Mouse (Mus musculus): ENCODE measurements around the gene Cldn11.

The Cldn11 gene

DNA sequence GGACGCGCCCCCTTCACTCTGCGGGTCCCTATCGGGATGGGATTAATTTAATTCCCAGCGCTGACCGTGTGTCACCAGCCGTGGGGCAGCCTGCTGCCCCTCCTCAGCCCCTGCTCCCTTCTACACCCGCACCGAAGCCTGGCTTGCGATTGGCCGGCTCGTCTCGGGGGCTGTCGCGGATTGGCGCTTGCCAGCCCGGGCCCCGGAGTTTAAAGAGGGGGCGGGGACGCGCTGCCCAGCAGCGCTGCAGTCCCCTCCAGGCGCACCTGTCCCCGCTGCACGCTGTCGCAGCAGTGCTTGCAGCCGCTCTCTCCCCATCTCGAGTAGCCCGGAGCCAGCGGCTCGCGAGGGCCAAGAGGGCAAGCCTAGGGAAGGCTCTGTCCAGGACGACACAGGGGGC, at the start of gene Cldn11:
Gene Cldn11 (plus strand): TSS at position 215 of the 400 bp plus-strand sequence.
- in situ Hi-C loops (cut with MboI, MseI) = loop anchor here (5.0 to 25.0 kb wide), 4 partner anchors 365 to 1163 kb away; no protein-coding TSS in a partner anchor

DNA sequence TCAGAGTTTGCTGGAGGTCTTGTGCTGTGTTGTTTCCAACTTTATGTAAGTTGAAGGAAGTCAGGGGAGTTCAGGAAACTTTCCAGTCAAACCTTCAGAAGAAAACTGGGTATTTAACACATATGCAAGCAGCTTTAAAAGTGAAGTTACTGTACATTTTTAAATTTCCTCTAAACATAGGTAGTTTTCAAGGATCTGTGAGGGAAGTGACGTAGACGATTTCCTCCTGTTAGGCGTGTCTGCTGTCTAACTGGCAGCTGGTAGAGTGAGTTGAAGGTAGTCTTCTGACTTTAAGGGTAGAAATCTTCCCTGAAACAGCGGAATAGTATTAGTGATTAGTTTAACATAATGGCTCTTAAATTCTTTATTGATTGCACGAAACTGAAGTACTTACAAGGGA, 49.7 kb upstream of the Cldn11 start:
- in situ Hi-C loops (cut with MboI, MseI) = loop anchor here in 1 of 2 experiments (10.0 kb wide), 1 partner anchor 1305 kb away; no protein-coding TSS in a partner anchor

DNA sequence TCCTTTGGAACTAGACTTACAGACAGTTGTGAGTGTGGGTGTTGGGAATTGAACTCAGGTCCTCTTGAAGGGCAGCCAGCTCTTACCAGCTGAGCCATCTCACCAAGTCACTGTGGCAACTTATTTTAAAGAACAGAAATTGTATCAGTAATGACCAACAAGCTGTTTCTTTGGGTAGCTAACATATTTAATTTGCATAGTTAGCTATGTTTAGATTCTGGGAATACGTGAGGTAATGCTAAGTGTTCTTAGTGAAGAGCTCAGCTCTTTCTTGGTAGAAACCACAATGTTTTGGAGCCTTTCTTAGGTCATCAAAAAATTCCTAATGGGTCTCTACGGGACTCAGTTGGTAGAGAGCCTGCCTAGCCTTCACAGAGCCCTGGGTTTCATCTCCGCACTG, 48.9 kb upstream of the Cldn11 start:
- in situ Hi-C loops (cut with MboI, MseI) = loop anchor here in 1 of 2 experiments (10.0 kb wide), 1 partner anchor 1304 kb away; no protein-coding TSS in a partner anchor

DNA sequence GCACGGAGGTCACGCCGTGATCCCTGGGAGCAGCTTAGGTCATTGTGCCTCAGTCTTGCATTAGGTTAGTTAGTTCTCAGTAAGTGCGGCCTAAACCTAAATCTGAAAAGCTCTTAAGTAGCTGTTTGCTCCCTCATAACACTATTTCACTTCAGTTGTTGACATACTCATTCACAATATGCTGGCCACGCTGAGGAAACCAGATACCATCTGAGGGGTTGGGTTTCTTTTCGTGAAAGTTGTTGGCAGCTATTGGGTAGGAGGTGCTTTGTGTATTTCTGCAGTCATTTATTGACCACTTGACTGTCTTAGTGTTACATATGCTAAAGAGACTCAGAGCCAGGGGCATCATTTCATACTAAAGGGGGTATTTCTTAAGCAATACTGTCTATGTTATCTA, 44.8 kb upstream of the Cldn11 start:
- in situ Hi-C loops (cut with MboI, MseI) = loop anchor here in 1 of 2 experiments (10.0 kb wide), 1 partner anchor 1300 kb away; no protein-coding TSS in a partner anchor

DNA sequence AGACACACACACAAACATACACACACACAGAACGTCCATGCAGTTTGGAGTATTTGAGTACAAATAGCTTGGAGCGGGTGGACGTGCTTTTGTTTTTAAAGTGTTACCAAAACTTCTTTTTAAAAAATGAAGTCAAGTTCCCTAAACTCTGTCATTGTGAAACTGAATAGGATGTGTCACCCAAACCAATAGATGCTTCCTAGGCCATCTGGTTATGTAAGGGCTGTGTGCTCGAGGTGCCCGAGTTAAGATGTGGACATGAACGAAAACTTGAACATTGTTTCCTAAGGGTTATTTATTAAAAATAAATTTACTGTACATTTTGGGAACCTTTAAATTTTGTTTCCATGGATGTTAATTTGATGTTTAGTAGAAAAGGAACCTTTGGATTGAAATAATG, 43.1 kb upstream of the Cldn11 start:
- in situ Hi-C loops (cut with MboI, MseI) = loop anchor here in 1 of 2 experiments (10.0 kb wide), 1 partner anchor 1298 kb away; no protein-coding TSS in a partner anchor

DNA sequence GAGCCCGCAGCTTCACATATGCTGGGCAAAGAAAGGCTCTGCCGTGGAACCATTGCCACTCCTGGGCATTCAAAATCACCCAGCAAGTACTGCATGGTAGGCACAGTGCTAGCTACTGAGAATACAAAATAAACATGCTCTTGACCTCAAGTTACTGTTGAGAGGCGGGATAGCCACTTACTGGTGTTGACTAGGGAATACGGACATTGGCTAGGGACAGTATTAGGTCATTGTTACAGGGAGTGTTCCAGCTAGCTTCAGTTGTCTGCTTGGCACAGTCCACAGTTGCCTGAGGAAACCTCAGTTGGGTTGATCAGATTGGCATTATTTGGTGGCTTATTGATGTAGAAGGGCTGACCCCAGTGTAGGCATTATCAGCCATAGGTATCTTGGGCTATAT, 42.0 kb upstream of the Cldn11 start:
- in situ Hi-C loops (cut with MboI, MseI) = loop anchor here in 1 of 2 experiments (10.0 kb wide), 1 partner anchor 1297 kb away; no protein-coding TSS in a partner anchor

DNA sequence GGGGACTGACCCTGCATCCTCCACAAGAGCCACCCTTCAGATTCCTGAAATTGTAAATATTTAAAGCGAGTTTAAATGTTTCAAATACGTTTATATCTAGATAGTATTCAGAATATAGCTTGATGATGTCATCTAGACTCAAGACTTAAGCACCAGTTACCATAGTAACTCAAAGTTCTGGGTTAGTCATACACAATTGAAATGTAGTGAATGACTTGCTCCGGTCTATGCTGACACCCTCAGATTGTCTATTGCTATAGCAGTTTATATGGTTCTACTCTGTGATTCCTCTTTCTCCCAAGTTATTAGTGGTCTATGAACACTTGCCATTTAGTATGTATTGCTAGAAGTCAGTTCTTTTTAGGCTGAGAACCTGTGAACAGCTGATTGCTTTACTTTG, 40.6 kb upstream of the Cldn11 start:
- in situ Hi-C loops (cut with MboI, MseI) = loop anchor here in 1 of 2 experiments (10.0 kb wide), 1 partner anchor 1296 kb away; no protein-coding TSS in a partner anchor

DNA sequence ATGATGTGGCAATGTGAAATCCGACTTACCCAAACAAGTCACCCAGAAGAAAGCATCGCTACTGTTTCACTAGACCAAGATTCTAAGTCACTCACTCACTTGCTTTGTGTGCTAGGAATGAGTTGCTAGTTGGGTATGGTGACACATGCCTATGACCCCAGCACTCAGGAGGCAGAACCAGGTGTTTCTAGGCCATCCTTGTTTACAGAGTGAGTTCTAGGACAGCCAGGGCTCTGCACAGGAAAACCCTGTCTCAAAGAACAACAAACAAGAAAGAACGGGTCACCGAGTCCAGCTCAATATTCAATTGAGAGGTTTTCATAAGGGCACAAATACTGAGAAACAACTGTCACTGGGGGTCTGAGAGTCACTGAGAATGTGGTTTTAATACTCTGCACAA, 26.6 kb upstream of the Cldn11 start:
- in situ Hi-C loops (cut with MboI, MseI) = loop anchor here in 1 of 2 experiments (10.0 kb wide), 1 partner anchor 1602 kb away; no protein-coding TSS in a partner anchor

DNA sequence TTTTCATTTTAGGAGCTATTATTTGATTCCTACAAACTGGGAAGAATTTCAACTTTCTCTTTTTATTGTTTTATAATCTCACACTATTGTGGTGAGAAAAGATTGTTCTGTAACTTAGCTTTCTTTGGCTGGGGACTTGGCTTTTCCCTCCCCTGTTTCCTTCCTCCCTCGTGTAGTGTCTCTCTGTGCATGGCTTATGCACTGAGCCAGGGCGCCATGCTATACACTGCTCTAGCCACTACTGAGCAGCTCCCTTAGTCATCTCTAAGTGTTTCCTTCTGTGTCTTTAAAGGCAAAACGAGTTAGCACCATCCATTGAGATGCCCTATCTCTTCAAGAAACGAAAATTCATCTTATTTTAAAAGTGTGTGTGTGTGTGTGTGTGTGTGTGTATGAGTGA, 23.4 kb upstream of the Cldn11 start:
- in situ Hi-C loops (cut with MboI, MseI) = loop anchor here (5.0 to 10.0 kb wide), 2 partner anchors 529 to 1598 kb away; partner anchors contain the start of gene Actrt3 (in 1 of the 2)

DNA sequence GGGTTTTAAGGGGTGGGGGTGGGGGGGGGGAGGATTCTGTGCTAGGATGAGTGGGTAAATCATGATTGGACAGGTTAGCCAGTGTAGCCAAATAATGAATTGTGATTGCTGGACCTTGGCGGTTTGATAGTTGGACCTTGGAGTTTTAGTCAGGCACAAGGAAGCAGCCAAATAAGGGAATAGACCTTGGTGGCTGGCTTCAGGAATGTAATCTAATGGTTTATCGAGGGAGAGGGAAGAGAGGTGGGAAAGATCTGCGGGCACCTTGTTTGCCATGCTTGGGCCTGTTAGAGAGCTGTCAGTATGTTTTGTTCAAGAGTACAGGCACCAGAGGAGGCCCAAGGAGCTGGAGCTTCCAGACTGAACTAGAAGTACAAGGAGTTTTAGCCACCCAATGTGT, 22.9 kb upstream of the Cldn11 start:
- in situ Hi-C loops (cut with MboI, MseI) = loop anchor here (5.0 to 10.0 kb wide), 2 partner anchors 530 to 1598 kb away; partner anchors contain the start of gene Actrt3 (in 1 of the 2)

DNA sequence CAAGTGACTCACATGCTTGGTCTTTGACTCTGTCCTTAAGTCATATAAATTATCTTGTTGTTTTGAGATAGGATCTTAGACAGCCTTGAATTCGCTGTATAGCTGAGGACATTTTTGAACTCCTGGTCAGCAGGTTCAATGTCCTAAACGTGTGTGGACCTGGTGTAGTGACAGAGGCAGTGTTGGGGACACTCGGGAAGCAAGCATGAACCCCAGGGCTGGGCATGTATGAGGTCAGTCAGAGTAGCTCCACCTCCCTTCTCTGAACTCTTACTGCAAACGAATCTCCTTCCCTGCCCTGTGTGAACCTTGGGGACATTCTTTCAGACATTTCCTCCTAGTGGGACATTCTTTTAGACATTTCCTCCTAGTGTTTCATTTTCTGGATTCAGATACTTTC, 20.0 kb upstream of the Cldn11 start:
- in situ Hi-C loops (cut with MboI, MseI) = loop anchor here (5.0 to 10.0 kb wide), 5 partner anchors 165 to 1595 kb away; partner anchors contain the start of genes Actrt3 (in 1 of the 2), Gpr160 (in 1 of the 2), Phc3 (in 1 of the 2) and Sec62 (in 1 of the 2)

DNA sequence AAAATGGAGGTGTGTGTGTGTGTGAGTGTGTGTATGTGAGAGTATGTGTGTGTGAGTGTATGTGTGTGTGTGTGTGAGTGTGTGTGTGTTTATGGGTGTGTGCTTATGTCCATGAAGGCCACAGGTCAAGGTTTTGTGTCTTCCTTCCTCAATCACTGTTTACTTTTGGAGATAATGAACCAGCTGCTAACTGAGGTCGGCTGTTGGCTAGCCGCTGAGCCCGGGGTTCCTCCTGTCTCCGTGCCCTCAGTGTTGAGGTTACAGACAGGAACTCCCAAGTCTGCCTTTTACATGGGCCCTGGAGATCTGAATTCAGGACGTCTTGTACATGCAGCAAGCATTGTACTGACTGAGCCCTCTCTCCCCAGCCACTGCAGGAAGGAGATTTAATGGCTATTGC, 16.1 kb upstream of the Cldn11 start:
- in situ Hi-C loops (cut with MboI, MseI) = loop anchor here (10.0 kb wide), 3 partner anchors 169 to 339 kb away; partner anchors contain the start of genes Gpr160 (in 1 of the 2), Phc3 (in 1 of the 2) and Sec62 (in 1 of the 2)

DNA sequence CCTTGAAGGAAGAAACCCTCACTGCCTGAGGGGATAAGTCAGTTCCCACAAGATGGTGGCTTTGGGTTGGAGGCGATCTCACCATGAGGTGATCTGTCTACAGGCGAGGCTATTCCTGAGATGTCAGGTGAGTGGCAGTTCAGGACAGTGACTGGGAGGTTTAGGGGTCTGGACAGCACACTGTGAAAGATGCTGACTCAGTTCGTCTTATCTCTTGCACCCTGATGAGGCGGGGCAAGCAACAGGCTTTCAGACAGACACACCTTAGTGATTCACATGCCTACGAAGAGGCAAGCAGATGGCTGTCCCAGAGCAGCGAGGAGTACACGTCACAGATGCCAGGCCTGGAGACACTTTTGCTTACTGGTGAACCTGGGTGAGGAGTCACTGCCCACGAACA, 15.5 kb upstream of the Cldn11 start:
- in situ Hi-C loops (cut with MboI, MseI) = loop anchor here (10.0 kb wide), 3 partner anchors 169 to 339 kb away; partner anchors contain the start of genes Gpr160 (in 1 of the 2), Phc3 (in 1 of the 2) and Sec62 (in 1 of the 2)

DNA sequence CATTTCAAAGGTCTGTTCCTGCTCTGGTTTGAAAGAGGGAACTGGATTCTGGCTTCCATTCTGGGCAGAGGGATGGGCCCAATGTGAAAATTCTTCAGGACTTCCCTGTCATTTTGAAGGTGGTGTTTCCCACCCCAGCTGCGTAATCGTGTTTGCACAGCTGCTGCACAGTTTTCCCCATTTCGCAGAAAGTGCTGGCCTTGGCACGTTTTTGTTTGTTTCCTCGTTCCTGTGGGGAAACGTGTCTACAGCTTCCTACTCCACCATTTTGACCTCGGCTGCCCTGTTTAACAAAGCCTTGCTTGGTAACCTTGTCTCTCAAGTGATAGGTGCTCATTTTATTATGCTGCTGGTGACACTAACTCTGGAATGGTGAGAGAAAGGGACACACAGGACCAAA, 15.0 kb upstream of the Cldn11 start:
- in situ Hi-C loops (cut with MboI, MseI) = loop anchor here (5.0 to 10.0 kb wide), 6 partner anchors 77 to 532 kb away; partner anchors contain the start of genes Gpr160 (in 1 of the 2), Mynn (in 1 of the 2), Phc3 (in 1 of the 2) and Sec62 (in 1 of the 2)

DNA sequence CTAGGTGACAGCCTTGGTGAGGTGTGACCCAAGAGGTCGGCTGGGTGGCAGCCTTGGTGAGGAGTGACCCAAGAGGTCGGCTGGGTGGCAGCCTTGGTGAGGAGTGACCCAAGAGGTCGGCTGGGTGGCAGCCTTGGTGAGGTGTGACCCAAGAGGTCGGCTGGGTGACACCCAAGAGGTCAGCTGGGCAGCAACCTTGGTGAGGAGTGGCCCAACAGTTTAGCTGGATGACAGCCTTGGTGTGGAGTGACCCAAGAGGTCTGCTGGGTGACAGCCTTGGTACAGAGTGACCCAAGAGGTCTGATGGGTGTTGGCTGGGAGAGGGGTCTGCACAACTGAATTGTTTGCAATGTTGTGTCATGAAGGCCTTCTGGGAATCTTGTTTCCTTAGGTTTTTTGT, 13.1 kb upstream of the Cldn11 start:
- in situ Hi-C loops (cut with MboI, MseI) = loop anchor here (5.0 to 10.0 kb wide), 6 partner anchors 79 to 534 kb away; partner anchors contain the start of genes Gpr160 (in 1 of the 2), Mynn (in 1 of the 2), Phc3 (in 1 of the 2) and Sec62 (in 1 of the 2)

DNA sequence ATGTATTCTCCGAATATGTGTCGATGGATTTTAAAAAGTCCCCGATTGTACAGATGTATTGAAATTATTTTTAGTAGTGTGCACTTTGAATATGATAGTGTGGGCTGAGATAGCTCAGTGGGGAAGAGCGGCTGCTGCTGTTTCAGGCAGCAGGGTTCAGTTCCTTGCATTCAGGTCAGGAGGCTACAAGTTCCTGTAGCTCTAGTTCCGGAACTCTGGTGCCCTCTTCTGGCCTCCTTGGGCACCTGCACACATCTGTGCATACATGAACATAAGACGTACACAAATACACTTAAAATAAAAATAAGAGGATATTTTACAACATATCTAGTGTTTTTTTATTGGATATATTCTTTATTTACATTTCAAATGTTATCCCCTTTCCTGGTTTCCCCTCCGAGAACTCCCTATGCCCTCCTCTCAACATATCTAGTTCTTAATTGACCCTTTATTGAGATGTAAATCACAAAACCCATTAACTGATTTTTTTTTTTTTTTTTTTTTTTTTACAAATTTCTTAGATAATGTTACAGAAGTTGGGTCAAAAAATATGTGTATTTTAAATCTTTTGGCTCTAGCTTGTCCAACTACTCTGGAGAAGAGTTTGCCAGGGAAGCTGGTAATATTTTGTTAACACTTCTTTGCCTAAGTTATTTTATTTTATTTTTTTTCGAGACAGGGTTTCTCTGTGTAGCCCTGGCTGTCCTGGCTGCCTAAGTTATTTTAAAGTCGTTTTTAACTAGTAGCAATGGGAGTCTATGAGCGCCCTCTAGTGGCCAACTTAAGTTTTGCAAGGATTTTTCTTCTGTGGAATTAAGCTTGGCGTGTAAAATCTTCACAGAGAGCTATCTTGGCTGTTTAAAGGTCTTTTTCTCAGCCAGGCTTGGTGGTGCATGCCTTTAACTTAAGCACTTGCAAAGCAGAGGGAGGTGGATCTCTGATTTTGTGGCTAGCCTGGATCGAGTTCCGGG, 11.0 kb upstream of the Cldn11 start:
- in situ Hi-C loops (cut with MboI, MseI) = loop anchor here (5.0 to 10.0 kb wide), 6 partner anchors 81 to 536 kb away; partner anchors contain the start of genes Gpr160 (in 1 of the 2), Mynn (in 1 of the 2), Phc3 (in 1 of the 2) and Sec62 (in 1 of the 2)

DNA sequence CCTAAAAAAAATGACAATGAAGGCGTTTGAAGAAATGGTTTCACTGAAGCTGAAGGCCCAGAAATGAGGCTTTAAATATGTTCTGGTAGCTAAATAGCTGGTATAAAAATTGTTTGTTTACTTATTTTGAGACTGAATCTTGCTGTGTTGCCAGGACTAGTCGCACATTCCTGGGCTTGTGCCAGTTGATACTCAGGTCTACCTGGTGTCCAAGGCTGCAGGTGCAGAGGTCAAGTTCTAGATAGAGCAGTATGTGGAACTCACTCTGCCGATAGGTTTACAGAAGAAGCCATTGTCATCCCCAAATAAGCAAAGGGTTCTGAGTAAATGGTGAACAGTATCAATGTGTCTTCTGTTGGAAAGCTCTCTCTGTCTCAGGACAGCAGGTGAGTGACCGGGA, 8.1 kb upstream of the Cldn11 start:
- in situ Hi-C loops (cut with MboI, MseI) = no loop called here

DNA sequence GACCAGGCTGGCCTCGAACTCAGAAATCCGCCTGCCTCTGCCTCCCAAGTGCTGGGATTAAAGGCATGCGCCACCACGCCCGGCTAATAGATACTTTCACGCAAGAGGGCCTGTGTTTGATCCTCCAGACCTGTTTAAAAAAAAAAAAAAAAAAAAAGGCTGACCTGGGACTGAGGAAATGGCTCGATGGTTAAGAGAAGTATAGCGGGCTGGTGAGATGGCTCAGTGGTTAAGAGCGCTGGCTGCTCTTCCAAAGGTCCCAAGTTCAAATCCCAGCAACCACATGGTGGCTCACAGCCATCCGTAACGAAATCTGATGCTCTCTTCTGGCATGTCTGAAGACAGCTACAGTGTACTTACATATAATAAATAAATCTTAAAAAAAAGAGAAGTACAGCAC, 4.5 kb upstream of the Cldn11 start:
- in situ Hi-C loops (cut with MboI, MseI) = loop anchor here (5.0 kb wide), 2 partner anchors 452 to 457 kb away; no protein-coding TSS in a partner anchor

DNA sequence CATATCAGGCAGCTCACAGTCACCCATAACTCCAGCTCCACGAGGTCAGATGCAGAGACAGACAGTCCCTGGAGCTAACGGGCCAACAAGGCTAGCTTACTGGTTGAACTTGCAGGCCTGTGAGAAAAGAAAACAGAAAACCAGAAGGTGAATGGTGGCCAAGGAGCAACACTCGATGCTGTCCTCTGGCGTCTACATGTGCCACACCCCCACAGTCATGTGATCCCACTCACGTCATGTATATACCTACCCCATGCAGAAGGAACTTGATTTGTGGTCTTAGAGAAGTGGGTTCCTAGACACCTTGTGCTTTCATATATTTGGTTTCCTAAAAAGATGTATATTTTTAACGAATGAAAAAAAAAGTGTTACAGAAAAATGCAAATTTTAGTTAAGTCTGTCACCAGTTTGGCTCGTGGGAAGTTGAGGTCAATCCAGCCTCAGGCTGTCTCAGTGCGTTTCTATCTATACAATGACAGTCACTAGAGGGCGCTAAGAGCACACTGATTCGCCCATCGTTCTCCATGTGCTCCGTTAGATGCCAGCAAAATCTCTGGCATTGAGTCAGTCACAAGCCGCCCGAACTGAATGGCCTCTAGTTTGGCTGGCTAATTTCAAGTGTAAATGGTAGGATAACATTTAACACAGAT, 4.0 kb upstream of the Cldn11 start:
- in situ Hi-C loops (cut with MboI, MseI) = loop anchor here (5.0 kb wide), 2 partner anchors 452 to 457 kb away; no protein-coding TSS in a partner anchor

DNA sequence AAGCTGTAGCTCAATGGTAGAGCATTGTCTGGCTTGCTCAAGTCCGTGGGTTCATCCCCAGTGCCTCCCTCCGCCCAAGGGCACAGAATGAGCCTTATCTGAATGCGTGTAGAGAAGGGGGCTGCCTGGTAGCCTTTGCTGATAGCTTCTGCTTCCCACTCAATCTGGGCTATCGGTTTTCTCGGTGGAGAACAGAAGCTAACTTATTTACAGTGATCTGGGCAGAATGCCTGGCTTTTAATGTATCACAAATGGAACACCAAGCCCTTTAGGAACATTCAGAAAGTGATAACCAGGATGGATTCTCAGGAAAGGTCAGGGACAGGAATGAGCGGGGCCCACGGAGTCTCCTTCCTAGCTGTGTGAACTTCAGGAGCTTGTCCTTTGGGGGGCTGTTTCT, 1.1 kb upstream of the Cldn11 start:
- in situ Hi-C loops (cut with MboI, MseI) = loop anchor here (5.0 kb wide), 2 partner anchors 449 to 454 kb away; no protein-coding TSS in a partner anchor
